Mouse (Mus musculus): Measurements from ENCODE around the gene Myo3b.
A peak's percentile ranks its signal among the peaks of the same experiment; 100 is the strongest.

The Myo3b gene

DNA sequence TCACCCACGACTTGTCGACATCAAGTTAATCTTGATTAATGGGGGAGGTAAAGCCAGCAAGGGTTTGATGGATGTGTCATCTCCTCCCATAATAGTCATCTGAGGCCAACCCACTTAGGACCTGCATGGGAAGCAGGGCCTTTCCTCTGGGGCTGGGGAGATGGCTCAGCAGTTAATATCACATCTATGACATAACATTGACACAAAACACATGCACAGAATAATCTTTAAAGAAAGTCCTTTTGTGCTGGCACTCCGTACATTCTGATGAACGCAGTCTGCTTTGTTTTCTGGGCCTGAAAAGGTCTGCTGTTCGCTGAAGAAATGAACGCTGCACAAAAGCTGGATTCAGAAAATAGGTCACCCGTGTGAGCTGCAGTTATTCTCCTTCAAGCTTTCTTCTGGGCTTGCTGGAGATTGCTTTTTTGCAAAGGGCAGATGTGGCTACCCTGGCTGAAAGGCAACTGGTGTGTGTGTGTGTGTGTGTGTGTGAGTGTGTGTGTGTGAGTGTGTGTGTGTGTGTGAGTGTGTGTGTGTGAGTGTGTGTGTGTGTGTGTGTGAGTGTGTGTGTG is 26.9 kb downstream of the Myo3b start:
- no peak for DNase-seq (ENCODE audit: low spot score)

DNA sequence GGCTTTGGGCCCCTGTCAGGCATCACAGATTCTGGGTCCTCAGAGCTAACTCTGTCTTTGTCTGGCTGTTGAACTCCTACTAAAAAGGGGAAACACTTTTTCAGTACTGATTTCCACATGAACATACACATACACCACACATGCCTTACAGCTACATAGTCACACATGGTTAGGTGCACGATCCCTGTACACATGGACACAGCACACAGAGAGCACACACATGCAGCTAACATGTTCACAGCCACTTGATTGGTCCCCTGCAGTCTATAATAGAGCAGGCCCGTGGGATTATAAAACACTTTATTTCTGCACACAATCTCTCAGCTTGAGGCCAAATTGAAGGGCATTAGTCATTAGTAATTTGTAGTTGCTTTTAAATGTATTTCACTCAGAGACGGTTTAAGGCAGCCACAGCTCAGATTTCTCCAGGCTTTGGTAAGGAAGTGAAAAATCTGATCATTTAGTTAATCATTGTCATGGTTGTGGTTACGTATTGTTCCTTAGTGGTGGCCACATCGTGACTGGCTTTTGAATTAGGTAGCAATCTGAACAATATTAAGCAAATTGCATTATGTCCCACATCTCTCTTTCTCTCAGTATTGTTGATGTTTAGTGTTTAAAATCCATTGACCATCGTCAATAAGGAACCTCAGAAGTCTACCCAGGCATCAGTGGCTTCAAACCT is 27.6 kb downstream of the Myo3b start:
- DNase-seq (ENCODE audit: low spot score): no peak

DNA sequence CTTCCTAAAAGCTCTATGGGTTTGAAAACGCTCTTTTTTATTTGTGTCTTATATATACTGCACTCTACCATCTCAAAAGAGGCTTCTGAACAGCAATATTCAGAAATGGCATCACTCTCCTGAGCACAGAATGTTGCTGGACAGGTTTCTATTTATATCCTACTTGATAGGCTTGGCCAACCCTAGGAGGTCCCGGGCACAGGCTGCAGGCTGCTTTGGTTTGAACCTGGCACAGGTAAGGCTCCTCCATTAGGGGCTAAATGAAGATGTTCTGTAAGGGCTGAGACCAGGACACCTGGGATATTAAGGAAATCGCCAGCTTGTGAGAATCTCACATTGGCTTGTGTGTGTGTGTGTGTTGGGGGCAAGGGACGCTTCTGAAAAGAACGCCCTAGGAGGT is 30.9 kb downstream of the Myo3b start:
- no peak for DNase-seq (ENCODE audit: low spot score)

DNA sequence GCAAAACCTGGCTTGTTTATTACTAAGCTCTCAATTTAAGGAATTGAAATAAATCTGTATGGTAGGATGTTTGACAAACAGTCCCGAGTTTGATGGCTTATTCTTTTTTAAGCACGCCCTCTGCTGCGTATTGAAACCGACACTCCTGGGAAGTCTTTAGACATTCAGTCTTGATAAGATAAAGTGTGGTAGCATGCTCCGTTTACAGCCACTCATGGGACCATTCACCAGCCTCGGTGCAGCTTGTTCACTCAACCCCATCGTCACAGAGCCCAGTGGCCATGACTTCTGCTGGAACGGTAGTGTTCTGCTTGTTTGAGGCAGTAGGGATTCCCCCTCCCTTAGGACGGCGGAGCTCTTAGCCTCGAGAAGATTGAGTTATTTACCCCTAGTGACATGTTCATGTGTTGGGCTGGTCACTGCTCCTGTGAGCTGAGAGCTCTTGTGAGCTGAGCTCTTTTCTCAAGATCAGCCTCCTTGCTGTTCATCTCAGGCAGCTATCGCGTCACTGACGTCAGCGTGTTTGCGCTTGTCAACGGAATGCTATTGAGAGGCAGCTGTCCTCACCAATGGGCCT is 44.6 kb downstream of the Myo3b start:
- no peak for DNase-seq (ENCODE audit: low spot score)

DNA sequence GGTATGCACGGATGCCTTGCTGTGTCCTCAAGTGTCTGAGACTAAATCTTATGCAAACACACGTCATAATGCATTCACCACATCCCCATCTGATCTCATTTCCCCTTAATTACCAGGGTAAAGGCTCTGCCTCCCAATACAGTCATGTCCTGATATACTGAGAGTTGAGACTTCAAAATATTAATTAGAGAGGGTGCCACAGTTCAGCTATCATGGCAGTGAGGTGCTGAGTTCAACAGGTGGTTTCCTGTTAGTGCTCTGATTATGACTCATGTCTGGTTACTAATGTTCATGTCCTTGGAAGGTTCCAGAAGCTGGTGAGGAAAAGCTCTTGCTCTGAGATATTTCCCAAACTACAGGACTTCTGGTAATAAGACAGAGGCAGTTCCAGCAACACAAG is 52.3 kb downstream of the Myo3b start:
- DNase-seq (ENCODE audit: low spot score): no peak

DNA sequence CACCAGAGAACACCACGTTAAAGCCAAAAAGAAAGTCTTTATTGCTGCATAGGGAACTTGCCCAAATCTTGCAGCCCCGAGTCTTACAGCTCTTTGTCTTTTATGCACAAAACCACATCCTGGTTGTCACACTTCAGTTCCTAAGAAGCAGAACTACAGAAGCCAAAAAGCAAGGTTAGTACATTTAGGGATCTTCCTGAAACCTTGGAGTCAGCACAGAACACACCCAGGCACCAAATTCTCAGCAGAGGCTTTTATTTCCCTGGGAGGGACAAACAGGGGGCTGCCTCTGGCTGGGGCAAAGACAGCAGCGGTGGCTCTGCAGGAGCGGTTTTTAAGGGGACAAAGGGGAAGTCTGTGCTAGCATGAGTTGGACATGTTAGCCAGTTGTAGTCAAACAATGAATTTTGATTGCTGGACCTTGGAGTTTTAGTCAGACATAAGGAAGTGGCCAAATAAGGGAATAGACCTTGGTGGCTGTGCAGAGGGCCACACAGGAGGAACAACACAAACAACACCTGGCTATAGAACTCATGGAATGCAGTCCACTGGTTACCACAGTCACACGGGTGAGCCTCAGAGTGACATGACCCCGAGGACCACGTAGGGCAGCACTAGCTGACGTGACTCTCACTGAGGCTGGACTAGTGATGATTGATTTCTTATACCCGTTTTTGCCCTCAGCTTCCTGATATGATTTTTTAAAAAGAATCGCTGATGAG is 53.0 kb downstream of the Myo3b start:
- no peak for DNase-seq (ENCODE audit: low spot score)

DNA sequence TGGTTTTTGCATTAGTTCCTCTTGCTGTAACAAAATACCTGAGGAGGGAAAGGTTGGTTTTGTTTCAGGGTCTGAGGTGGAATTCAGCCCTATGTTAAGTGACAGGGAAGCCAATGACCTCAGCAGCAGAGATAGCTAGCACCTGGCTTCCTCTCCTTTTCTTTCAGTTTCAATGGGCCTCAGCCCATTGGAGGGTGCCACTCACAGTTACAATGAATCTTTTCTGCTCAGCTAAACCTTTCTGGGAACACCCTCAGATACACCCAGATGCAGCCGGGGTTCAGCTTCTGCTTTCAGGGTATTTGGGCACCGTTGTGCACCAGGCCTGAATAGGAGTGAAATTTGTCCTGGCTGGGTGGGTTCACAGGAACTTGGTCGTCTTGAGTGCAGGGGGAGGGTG is 53.7 kb downstream of the Myo3b start:
- no peak for DNase-seq (ENCODE audit: low spot score)

DNA sequence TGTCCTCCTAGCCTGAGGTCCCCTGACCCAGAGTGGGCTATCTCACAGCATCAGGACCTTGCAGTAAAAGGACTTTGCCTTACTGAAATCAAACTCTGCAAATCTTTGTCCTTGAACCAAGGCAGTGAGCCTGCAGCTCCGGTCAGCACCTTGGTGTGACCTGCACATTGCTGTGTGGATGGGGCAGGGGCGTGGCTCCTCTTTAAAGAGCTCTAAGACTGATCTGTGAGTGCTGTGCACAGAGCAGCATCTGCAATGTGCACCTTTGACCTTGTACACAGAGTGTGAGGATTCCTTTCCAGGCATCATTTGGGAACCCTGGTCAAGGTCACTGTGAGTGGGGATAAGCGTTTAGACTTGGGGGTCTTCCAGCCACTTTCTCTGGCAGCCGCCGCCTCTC is 55.5 kb downstream of the Myo3b start:
- no peak for DNase-seq (ENCODE audit: low spot score)

DNA sequence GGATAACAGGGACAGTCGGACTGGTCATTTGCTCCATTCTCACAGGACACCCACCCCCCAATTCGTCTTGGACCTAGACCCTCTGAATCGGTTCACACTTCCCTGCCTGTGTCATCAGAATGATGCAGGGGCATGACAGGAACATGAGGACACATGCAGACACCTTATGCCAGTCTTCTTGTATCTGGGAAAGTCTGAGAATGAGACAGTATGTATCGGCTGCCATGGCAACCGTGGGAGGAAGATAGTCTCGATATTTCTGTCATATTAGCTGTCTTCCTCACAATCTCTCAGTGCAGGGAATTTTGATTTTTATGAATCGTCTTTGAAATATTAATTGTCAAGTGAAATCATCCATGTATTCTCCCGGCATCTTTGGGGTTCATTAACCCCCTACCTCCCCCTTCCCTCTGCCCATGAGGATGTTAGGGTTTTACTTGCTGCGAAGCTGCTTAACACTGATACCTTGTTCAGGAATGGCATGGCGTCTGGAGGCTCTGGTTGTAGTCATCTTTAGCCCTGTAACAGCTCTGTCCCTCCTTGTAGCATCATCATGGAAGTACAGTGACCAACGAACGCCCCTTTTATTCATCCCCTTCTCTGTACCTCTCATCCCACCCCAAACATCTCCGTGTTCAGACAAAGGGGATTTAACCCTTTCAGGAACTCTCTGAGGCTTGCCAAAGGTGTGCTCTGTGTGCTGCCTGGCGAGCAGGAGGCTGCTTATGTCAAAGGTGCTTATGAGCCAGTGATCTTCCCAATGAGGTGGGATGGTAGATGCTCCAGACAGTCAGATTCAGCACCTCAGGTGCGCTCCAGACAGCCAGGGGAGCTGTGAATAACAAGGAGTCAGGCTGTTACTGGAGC is 58.5 kb downstream of the Myo3b start:
- DNase-seq (ENCODE audit: low spot score): no peak

DNA sequence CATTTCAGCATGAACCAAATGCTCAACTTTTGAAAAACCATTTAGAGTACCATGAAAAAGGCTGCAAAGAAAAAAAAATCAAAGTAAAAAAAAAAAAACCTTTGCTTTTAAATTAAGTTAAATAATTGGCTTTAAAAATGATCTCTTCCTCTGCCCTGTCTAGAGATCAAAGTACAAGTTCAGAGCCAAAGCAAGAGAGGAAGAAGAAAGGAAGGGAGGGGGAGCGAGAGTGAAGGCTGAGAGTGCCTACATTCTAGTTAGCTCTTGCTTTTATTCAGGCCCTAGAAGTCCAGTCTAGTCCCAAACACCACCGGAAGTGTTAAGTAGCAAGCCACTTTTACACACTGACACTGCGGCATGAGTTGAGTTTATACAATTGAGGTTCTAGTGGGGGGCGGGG is 60.5 kb downstream of the Myo3b start:
- no peak for DNase-seq (ENCODE audit: low spot score)

DNA sequence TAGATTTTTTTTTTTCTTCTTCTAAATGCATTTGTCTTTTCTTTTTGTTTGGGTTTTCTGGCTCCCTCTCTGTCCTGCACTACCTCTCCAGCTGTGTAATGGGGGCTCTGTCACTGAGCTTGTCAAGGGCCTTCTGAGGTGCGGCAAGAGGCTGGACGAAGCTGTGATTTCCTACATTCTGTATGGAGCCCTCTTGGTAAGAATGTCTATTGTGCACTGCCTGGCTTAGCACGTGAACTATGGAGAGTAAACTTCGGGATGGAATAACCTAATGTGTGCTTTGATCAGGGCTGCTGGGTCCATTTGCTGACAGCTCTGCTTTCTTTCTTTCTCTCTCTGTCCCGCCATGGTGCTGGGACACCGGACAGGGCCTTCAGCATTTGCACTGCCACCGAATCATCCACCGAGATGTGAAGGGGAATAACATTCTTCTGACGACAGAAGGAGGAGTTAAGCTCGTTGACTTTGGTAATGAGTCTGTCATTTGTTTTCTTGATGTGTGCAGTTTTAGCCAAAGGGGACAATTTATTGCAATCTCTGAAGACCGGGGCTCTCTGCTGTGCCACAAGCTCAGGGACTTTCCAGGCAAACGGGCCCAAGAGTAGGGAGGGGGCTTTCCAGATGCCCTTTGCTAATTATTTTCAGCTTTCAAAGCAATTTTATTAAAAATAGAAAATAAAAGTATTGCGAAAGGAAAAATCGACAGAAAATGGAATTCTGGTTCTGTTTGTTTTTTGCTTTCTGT is 66.5 kb downstream of the Myo3b start:
- DNase-seq (ENCODE audit: low spot score): no peak

DNA sequence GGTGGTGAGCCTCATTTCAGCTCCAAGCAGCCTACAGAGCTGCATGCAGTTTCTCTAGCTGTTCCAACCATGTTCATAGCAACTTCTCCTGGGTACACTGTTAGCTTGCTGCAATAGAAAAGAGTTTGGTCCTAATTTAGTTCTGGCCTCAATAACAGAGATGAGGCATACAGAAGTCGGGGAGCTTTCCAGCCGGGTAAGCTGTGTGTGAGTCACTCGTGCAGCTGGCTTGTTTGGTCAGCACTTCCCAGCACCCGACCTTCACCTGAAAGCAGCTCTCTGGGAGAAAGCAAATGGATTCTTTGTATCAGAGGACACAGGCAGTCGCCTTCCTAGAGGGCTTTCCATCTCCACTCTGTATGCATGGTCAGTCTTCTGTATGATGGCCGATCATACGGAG is 70.1 kb downstream of the Myo3b start:
- DNase-seq (ENCODE audit: low spot score): no peak

DNA sequence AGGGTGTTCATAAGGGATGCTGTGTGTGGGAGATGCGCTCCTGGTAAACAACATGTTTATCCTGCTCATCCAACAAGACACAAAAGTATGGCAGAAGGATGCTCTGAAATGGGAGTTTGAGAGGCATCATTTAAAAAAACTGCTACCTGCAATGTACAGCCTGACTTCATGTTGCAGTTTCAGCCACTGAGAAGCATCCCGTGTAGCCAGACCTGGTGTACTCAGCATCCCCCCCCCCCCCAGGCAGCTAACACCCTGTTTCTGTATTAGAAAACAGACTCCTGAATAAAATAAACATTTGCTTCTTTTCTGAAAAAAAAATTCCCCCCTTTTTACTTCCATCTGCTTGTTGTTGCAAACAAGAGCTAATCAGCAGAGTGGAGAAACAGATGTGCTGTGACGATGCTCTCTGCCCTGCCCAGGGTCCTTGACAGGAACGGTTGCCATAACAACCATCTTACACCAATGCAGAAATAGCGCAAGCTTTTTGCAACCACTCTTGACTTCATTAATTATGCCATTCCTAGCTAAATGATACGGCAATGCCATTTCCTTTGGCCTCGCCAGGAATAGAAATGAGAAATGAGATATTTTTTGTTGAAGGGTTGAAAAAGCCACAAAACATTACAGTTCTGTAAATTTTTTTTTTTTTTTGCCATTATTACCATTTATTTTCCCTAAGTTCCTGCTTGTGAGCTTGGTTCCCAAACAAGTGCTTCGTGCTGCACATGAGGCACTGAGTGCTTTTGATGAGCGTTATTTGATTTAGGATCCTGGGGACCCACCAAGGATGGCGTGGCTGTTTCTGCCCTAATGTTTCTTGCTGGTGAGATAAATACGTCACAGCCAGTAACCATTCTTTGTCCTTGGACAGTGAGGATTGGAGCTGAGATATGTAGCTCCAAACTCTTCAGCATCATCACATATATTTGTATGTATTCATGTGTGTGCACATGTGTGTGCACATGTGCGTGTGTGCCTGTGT is 75.2 kb downstream of the Myo3b start:
- no peak for DNase-seq (ENCODE audit: low spot score)

DNA sequence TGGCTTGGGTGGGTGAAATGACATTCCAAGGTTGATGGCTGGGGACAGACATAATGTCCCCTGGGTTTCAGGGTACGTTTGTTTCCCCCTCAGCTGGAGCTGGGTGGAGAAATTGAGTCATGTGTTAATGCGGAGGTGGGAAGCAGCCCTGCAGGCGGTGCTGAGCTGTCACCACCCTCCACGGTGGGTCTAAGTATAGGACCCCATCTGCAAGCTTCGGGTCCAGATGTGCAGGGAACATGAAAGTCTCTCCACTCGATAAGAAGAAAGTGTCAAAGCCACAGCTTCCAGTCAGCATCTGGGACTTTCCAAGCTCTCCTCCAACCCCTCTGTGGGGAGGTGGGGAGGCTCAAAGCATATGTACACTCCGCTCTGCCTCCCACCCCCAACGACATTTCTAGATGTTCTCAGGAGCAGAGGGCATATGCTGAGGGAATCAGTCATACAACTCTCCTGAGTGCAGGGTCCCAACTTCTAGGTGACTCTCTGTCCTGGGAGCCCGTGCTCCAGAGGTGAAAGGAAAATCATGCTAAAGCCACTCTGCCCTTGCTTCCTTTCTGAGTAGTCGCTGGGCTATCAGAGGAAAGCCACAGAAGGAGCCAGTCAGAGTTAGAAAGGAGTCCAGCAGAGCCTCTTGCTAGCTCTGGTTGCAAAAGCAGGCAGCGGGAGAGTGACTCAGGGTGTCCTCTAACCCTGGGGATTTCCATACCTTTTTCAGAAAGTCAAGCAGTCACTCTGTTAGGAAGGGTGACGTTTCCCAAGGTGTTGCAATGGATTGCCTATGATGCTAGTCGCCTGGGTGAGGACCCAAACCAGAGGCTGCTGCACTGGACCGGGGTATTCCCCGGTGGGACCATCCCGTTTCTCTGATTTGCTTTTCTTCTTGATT is 79.7 kb downstream of the Myo3b start:
- no peak for DNase-seq (ENCODE audit: low spot score)

DNA sequence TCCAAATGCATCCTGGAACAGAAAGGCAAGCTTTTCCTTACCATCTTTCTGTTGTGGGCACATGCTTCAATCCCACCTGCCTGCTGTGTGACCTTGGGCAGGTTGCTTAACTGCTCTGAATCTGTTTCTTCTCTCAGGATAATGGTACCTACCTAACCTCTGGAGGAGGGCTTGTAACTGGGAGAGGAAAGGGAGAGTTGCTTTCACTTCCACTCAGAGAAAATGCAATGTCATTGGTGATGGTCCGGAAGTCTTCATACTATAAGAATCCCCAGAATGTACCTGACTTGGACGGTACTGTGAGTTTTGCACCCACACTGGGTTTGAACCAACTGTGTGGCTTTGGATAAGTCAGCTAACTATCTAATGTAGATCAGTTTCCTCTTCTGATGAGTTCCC is 80.3 kb downstream of the Myo3b start:
- DNase-seq (ENCODE audit: low spot score): no peak

DNA sequence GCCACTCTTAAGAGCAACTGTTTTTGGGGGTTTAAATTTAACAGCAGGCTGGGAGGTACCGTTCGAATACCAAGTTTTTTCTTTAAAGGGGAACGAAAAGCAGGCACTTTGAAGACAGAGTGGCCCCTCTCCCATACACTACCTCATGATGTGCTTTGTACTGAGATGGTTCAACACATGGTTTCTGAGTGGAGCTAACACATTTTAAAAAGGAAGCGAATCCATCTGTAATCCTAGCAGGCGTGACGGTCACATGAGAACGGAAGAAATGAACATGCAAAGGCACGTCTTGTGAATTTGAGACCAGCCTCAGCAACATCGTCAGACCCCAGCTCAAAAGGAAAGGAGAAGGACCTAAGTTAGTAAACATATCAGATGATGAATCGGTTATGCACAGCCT is 87.4 kb downstream of the Myo3b start:
- DNase-seq (ENCODE audit: low spot score): no peak

DNA sequence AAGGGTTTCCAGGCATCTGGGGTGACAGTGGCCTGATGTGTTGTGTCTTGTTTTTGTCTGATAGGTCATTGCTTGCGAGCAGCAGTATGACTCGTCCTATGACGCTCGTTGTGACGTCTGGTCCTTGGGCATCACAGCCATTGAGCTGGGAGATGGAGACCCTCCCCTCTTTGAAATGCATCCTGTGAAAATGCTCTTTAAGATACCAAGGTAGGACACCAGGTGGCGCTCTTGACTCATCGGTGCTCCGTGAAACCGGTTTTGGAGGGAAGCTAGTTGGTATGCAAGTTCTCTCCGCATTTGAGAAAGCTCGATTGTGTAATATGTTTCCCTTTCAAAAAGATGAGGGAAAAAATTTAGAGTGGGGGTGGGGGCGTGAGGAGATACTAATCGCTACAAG is 87.9 kb downstream of the Myo3b start:
- peak; percentile 53 for DNase-seq (ENCODE audit: low spot score)

DNA sequence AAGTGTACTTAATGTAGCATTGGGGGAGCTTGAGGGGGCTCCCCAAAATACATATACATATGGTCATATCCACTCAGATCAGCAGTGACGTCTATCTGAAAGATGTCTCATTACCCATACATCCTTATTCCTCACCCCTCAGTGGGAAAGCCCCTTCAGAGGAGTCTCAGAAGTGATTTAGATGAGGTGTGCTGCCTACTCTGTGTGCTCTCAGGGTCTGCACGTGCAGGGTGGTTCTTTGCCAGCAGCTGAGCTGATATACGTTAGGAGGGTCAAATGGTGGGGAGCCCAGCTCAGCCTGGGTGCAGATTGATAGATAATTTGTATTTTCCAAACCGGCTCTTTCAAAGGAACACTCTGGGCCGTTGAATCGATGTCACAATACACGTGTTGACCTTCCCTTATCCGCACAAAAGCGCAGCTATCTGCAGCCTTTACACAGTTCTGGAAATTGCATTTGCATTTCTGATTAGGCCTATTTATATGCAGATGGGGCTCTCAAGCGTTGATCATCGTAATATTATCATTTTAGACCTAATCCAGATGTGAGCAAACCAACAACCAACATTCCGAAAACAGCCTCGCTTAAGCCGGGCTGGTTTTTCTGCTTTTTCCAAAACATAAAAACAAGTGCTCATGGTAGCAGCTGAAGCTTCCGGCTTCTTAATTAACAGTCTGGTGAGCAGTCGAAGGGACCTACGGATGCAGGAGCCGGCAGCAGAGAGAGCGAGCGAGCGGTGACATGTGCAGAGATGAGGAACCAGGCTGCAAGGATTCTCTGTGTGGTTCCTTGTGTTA is 88.6 kb downstream of the Myo3b start:
- no peak for DNase-seq (ENCODE audit: low spot score)

DNA sequence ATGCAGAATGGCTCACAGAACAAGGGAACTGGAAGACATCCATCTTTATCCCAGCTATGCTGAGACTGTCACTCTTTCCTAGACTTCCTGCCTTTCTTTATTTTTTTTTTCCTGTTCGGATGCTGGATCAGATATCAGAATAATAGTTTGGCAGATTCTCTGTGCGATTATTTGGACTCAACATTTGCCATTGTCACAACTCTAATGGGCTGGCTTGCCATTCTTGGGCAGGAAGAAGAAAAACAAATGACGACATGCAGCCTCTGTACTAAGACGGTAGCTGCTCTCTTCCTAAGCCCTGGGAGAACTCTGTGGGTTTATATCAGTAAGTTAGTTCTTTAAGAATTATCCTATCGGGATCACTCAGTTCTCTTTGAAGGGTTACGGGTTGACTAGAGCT is 89.7 kb downstream of the Myo3b start:
- DNase-seq (ENCODE audit: low spot score): no peak
